Mouse (Mus musculus): Measurements from ENCODE around the gene Iqsec1. TPM values are rescaled to one million over a fixed set of nuclear protein-coding genes. Genes with fewer than 3 reads are reported as not detected.

The Iqsec1 gene
- polyA plus RNA-seq, 1 experiment: 124 TPM

GRCm38 (mm10) chr6:90836749-90837148, 151.7 kb downstream of the Iqsec1 start:
- H3K4me3 ChIP-seq (ENCODE audit: control insufficient read depth, insufficient read depth, low read length): no peak overlapping the region
- DNase-seq: no peak
- H3K27ac ChIP-seq (ENCODE audit: control insufficient read depth, insufficient read depth, low read length): no peak overlapping the region
- no peaks in the 10 kb centered on the region for H3K36me3 ChIP-seq (ENCODE audit: control insufficient read depth, insufficient read depth, low read length)
- H3K27me3 ChIP-seq (ENCODE audit: control insufficient read depth, insufficient read depth, low read length): no peaks in the 10 kb centered on the region
- TF ChIP-seq CTCF (IDR thresholded peaks at IDR 0.05; ENCODE audit: borderline replicate concordance, control insufficient read depth, extremely low read depth, insufficient read depth, low read length, poor library complexity): no peak
- TF ChIP-seq POLR2A (IDR thresholded peaks at IDR 0.05; ENCODE audit: control insufficient read depth, extremely low read depth, insufficient read depth, low read length, poor library complexity): no peak
- 69% methylated on average over 2 of the region's 2 CpGs for WGBS
- H3K4me1 ChIP-seq (replicated peaks; ENCODE audit: control insufficient read depth, insufficient read depth, low read length): no peaks in the 10 kb centered on the region

GRCm38 (mm10) chr6:90829536-90829935, 158.9 kb downstream of the Iqsec1 start:
- TF ChIP-seq POLR2A (IDR thresholded peaks at IDR 0.05; ENCODE audit: control insufficient read depth, extremely low read depth, insufficient read depth, low read length, poor library complexity) (no peak), CTCF (IDR thresholded peaks at IDR 0.05; ENCODE audit: borderline replicate concordance, control insufficient read depth, extremely low read depth, insufficient read depth, low read length, poor library complexity) (no peak)
- Histone ChIP-seq H3K27ac (ENCODE audit: control insufficient read depth, insufficient read depth, low read length) (no peak overlapping the region), H3K27me3 (ENCODE audit: control insufficient read depth, insufficient read depth, low read length) (no peaks in the 10 kb centered on the region), H3K4me3 (ENCODE audit: control insufficient read depth, insufficient read depth, low read length) (no peak overlapping the region), H3K36me3 (ENCODE audit: control insufficient read depth, insufficient read depth, low read length) (no peaks in the 10 kb centered on the region), H3K4me1 (replicated peaks; ENCODE audit: control insufficient read depth, insufficient read depth, low read length) (no peaks in the 10 kb centered on the region; the same call in 1 of the 2 replicates)
- WGBS: 91% methylated on average over 6 of the region's 6 CpGs
- no peak for DNase-seq

GRCm38 (mm10) chr6:90825063-90825462, 163.4 kb downstream of the Iqsec1 start:
- H3K36me3 ChIP-seq (ENCODE audit: control insufficient read depth, insufficient read depth, low read length): no peaks in the 10 kb centered on the region
- H3K4me1 ChIP-seq (replicated peaks; ENCODE audit: control insufficient read depth, insufficient read depth, low read length): no peaks in the 10 kb centered on the region; the same call in 1 of the 2 replicates
- peak; percentile 26 for DNase-seq
- no peak for TF ChIP-seq POLR2A (IDR thresholded peaks at IDR 0.05; ENCODE audit: control insufficient read depth, extremely low read depth, insufficient read depth, low read length, poor library complexity)
- TF ChIP-seq CTCF (IDR thresholded peaks at IDR 0.05; ENCODE audit: borderline replicate concordance, control insufficient read depth, extremely low read depth, insufficient read depth, low read length, poor library complexity): no peak
- WGBS: 28% methylated on average over 2 of the region's 2 CpGs
- H3K4me3 ChIP-seq (ENCODE audit: control insufficient read depth, insufficient read depth, low read length): no peak overlapping the region
- H3K27me3 ChIP-seq (ENCODE audit: control insufficient read depth, insufficient read depth, low read length): no peaks in the 10 kb centered on the region
- no peak overlapping the region for H3K27ac ChIP-seq (ENCODE audit: control insufficient read depth, insufficient read depth, low read length)

- 73% methylated on average over 4 of the region's 4 CpGs for WGBS
- Histone ChIP-seq H3K4me3 (ENCODE audit: control insufficient read depth, insufficient read depth, low read length) (no peak overlapping the region), H3K36me3 (ENCODE audit: control insufficient read depth, insufficient read depth, low read length) (no peaks in the 10 kb centered on the region), H3K27me3 (ENCODE audit: control insufficient read depth, insufficient read depth, low read length) (no peaks in the 10 kb centered on the region), H3K27ac (ENCODE audit: control insufficient read depth, insufficient read depth, low read length) (no peak overlapping the region), H3K4me1 (replicated peaks; ENCODE audit: control insufficient read depth, insufficient read depth, low read length) (no peaks in the 10 kb centered on the region; the same call in 1 of the 2 replicates)
- TF ChIP-seq CTCF (IDR thresholded peaks at IDR 0.05; ENCODE audit: borderline replicate concordance, control insufficient read depth, extremely low read depth, insufficient read depth, low read length, poor library complexity) (no peak), POLR2A (IDR thresholded peaks at IDR 0.05; ENCODE audit: control insufficient read depth, extremely low read depth, insufficient read depth, low read length, poor library complexity) (no peak)
- DNase-seq: no peak
Observed at GRCm38 (mm10) chr6:90823322-90823721, 165.2 kb downstream of the Iqsec1 start.

GRCm38 (mm10) chr6:90821916-90822602, 166.4 kb downstream of the Iqsec1 start:
- H3K27me3 ChIP-seq (ENCODE audit: control insufficient read depth, insufficient read depth, low read length): no peaks in the 10 kb centered on the region
- WGBS: 94% methylated on average over 4 of the region's 4 CpGs
- H3K4me1 ChIP-seq (replicated peaks; ENCODE audit: control insufficient read depth, insufficient read depth, low read length): no peaks in the 10 kb centered on the region; the same call in 1 of the 2 replicates
- H3K27ac ChIP-seq (ENCODE audit: control insufficient read depth, insufficient read depth, low read length): no peak overlapping the region
- no peak for TF ChIP-seq CTCF (IDR thresholded peaks at IDR 0.05; ENCODE audit: borderline replicate concordance, control insufficient read depth, extremely low read depth, insufficient read depth, low read length, poor library complexity)
- no peak for TF ChIP-seq POLR2A (IDR thresholded peaks at IDR 0.05; ENCODE audit: control insufficient read depth, extremely low read depth, insufficient read depth, low read length, poor library complexity)
- no peak overlapping the region for H3K4me3 ChIP-seq (ENCODE audit: control insufficient read depth, insufficient read depth, low read length)
- H3K36me3 ChIP-seq (ENCODE audit: control insufficient read depth, insufficient read depth, low read length): no peaks in the 10 kb centered on the region
- DNase-seq: no peak

GRCm38 (mm10) chr6:90819880-90820279, 168.6 kb downstream of the Iqsec1 start:
- no peaks in the 10 kb centered on the region for H3K27me3 ChIP-seq (ENCODE audit: control insufficient read depth, insufficient read depth, low read length)
- DNase-seq: peak; percentile 17
- WGBS: 64% methylated on average over 2 of the region's 2 CpGs

More at GRCm38 (mm10) chr6:90819880-90820279, 168.6 kb downstream of the Iqsec1 start:
- no peak for TF ChIP-seq POLR2A (IDR thresholded peaks at IDR 0.05; ENCODE audit: control insufficient read depth, extremely low read depth, insufficient read depth, low read length, poor library complexity)
- no peak for TF ChIP-seq CTCF (IDR thresholded peaks at IDR 0.05; ENCODE audit: borderline replicate concordance, control insufficient read depth, extremely low read depth, insufficient read depth, low read length, poor library complexity)
- Histone ChIP-seq H3K4me1 (replicated peaks; ENCODE audit: control insufficient read depth, insufficient read depth, low read length) (no peaks in the 10 kb centered on the region; the same call in 1 of the 2 replicates), H3K36me3 (ENCODE audit: control insufficient read depth, insufficient read depth, low read length) (no peaks in the 10 kb centered on the region), H3K27ac (ENCODE audit: control insufficient read depth, insufficient read depth, low read length) (no peak overlapping the region), H3K4me3 (ENCODE audit: control insufficient read depth, insufficient read depth, low read length) (no peak overlapping the region)
